Mouse (Mus musculus) olfactory bulb, adult 2 months (tissue): Measurements from ENCODE around the gene Parp2.

Experiments
- CTCF ChIP-seq: fragments of 200-500 bp; IDR thresholded peaks from 2 replicates; pipeline ENCODE4 v1.5.1; 2012; ENCODE audit warnings: low read depth, mild to moderate bottlenecking, low read length, moderate library complexity; ENCODE audit not compliant: insufficient read depth
- POLR2A ChIP-seq: fragments of 200-500 bp; IDR thresholded peaks from 2 replicates; pipeline ENCODE4 v1.6.1; 2012; ENCODE audit warnings: mild to moderate bottlenecking, low read depth, low read length, moderate library complexity; ENCODE audit not compliant: insufficient read depth

DNA sequence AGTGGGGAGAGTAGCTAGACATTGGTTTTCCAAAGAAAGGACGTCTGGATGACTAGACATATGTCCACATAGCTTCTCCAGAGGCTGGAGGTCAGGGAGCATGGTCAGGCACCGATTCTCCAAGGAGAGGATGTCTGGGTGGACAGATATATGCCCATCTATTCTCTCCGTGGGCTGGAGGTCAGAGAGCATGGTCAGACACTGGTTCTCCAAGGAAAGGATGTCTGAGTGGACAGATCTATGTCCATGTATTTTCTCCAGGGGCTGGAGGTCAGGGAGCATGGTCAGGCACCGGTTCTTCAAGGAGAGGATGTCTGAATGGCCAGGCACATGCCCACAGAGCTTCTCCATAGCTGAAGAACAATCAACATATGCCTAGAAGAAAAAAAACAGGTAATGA lies 60.6 kb downstream of the Parp2 start:
- TF ChIP-seq CTCF (no peak), POLR2A (no peak)
